Mouse (Mus musculus): Measurements from ENCODE around the gene Cdipt.

The Cdipt gene

DNA sequence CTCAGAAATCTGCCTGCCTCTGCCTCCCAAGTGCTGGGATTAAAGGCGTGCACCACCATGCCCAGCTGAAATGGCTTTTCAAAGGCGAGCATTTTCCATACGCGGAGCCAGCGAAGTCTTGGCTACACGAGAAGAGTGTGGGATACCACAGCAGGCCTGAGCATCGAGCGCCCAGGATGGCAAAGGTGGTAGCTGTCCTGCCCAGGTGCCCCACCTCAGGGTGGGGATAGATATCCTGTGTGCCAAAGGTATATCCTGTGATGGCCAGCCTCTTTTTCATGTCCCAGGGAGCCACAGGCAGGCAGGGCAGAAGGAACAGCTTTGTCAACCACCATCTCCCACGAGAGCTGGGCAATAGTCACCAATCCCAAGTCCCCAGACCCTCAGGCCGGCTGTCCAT lies 37.1 kb downstream of the Cdipt start:
- DNase-seq (ENCODE audit: low spot score in 2 of 2) = no peak

DNA sequence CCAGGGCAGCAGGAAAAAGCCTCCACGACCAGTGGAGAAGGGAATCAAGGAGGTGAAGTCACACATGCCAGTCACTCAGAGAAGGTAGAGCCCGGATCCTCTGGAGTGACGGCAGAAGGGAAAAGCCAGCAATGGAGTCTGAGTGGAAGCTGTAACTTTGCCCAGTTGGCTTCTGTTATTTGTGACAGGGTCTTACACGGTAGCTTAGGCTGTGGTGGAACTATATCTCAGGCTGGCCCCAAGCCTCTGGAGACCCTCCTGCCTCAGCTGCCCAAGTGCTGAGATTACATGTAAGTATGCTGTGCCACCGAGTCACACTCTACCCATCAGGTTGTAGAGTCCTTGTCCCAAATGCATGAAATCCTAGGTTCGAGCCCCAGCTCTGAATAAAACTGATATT lies 37.7 kb downstream of the Cdipt start:
- DNase-seq (ENCODE audit: low spot score in 2 of 2) = no peak

GRCm38 (mm10) chr7:127014320-127014719 lies 38.6 kb downstream of the Cdipt start, which contains the start of gene Mvp:
Gene Mvp (minus strand): TSS chr7:127014621.
- peak; percentile 85 to 87 for DNase-seq (ENCODE audit: low spot score in 2 of 2)

DNA sequence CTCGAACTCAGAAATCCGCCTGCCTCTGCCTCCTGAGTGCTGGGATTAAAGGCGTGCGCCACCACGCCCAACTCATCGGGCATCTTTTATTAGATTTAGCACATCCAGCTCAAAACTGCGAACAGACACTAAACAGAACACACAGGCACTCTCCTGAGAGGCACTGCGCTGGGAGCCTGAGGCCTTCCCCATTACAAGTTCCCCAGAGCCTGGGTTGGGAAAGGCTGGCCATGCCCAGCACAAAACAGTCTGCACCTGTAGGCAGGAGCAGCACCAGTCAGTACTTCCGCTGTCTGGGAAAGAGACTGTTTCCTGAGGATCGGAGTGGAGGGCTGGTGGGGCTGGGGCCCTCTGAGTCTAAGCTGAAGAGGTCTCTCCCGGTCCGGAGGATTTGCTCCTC lies 39.3 kb downstream of the Cdipt start:
- no peak for DNase-seq (ENCODE audit: low spot score in 2 of 2)

GRCm38 (mm10) chr7:127016081-127016480 lies 40.4 kb downstream of the Cdipt start:
- DNase-seq (ENCODE audit: low spot score in 2 of 2) = peak; percentile 45 to 61

GRCm38 (mm10) chr7:127016481-127016485 lies 40.6 kb downstream of the Cdipt start, which contains the start of gene Pagr1b:
Gene Pagr1b (minus strand): TSS chr7:127016484.
- DNase-seq (ENCODE audit: low spot score in 2 of 2) = no peak

GRCm38 (mm10) chr7:127016486-127016938 lies 40.8 kb downstream of the Cdipt start:
- no peak for DNase-seq (ENCODE audit: low spot score in 2 of 2)

DNA sequence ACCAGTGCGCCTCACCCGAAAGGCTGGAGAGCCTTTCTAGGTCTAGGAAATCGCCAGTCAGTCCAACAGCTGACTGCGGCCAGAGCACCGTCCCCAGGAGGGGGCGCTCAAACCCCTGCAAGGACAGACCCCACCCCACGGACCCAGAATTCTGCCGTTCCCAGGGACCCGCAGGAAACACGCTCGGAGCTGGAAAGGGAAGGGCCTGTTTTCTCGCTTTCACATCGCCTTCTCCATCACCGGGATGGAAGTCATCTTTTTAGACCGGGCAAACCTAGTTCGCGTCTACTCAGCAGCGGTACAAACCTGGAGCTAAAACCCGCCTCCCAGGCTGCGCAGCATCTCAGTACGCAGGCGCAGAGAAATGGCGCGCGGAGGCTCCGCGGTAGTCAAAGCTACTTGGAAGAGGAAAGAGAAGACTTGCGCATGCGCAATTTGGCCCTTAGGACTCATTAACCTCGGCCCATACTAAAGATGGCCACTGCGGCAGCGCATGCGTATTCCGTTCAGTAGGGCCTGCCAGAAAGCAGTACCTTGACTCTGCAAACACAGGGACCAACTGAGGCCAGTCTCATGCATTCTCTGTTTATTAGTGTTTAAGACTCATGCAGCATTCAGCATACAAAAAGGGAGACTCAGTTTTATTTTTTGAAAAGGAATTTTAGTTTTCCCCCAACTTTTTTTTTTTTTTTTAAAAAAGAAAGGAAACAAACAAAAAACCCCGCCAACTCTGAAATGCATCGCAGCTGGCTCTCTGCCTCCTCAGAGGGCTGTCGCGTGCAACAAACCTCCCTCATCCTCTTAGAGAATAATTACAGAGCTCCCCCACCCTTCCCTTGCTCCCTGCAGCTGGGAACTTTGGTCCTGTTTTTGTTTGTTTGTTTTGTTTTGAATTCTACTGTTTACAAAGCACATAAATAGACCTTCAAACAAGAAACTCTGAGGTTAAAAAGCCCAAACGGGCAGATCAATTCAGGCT lies 41.5 kb downstream of the Cdipt start, which contains the start of gene Pagr1a:
Gene Pagr1a (minus strand): TSS at position 382 of the 979 bp plus-strand sequence.
- DNase-seq (ENCODE audit: low spot score in 2 of 2) = peak; percentile 96 to 97

DNA sequence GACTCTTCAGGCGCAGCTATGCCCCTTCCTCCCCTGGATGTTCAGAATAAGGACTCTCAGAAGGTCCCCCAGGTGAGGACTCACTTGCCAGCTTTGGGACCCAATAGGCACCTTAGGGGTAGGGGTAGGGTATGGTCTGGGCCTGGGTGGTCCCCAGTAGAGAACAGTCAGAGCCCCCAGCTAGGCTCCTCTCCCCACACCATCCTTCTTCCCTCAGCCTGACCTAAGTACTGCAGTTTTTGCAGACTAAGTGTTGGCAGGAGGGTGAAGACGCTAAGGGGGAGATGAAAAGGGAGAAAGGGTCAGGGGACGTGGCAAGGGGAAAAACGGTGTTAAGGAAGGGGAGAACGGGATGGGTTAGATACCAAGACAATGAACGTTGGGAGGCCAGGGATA lies 42.2 kb downstream of the Cdipt start:
- peak in 1 of 2 experiments; percentile 6 for DNase-seq (ENCODE audit: low spot score in 2 of 2)

DNA sequence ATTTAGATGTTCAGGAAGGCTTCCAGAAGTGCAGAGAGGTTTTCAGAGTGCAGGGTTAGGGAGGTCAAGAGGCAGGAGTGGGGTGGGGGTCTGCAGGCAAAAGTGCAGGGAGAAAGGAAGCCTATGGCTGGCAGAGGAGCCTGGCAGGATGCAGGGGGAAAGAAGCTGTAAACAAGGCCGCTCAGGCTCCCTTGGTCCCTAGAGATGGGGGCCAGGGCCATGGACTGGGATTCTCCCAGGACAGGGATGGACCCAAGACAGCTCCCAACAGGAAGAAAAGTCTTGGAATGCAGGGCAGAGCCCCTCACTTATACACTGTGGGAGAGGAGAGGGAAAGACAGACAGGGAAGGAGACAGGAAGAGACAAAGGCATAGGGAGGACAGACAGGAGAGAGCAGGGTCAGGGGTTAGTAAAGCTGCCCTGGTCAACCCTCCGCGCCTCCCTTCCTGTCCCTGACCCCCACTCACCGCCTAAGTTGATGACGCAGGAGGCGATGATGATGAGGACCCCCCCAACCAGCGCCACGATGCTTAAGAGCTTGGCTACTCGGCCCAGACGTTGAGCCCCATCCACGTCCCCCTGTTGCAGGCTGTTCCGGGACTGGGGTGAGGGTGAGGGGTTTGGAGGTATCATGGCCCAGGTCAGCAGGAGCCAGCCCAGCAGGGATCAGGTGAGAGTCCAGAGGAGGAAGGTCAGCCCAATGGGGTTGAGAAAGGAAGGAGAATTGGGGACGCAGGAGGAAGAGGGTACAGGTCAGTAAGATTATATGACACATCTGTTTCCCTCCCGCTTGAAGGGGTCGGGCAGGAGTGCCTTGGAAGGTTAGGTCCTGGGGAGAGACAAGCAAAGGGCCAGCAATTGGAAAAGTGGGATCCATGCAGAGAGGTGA lies 42.9 kb downstream of the Cdipt start:
- no peak for DNase-seq (ENCODE audit: low spot score in 2 of 2)

- DNase-seq (ENCODE audit: low spot score in 2 of 2) = no peak
Observed at GRCm38 (mm10) chr7:127019306-127019960, 43.7 kb downstream of the Cdipt start.

GRCm38 (mm10) chr7:127020031-127020430 lies 44.3 kb downstream of the Cdipt start:
- DNase-seq (ENCODE audit: low spot score in 2 of 2) = no peak

GRCm38 (mm10) chr7:127020491-127020890 lies 44.8 kb downstream of the Cdipt start:
- peak in 1 of 2 experiments; percentile 12 for DNase-seq (ENCODE audit: low spot score in 2 of 2)

GRCm38 (mm10) chr7:127020901-127021562 lies 45.3 kb downstream of the Cdipt start, which contains the start of the genes Gm42742 and Prrt2:
Gene Gm42742 (minus strand): TSS chr7:127021097.
Gene Prrt2 (minus strand): TSS chr7:127021211.
- peak in 1 of 2 experiments; percentile 44 for DNase-seq (ENCODE audit: low spot score in 2 of 2)

GRCm38 (mm10) chr7:127021563-127022527 lies 46.1 kb downstream of the Cdipt start:
- no peak for DNase-seq (ENCODE audit: low spot score in 2 of 2)

DNA sequence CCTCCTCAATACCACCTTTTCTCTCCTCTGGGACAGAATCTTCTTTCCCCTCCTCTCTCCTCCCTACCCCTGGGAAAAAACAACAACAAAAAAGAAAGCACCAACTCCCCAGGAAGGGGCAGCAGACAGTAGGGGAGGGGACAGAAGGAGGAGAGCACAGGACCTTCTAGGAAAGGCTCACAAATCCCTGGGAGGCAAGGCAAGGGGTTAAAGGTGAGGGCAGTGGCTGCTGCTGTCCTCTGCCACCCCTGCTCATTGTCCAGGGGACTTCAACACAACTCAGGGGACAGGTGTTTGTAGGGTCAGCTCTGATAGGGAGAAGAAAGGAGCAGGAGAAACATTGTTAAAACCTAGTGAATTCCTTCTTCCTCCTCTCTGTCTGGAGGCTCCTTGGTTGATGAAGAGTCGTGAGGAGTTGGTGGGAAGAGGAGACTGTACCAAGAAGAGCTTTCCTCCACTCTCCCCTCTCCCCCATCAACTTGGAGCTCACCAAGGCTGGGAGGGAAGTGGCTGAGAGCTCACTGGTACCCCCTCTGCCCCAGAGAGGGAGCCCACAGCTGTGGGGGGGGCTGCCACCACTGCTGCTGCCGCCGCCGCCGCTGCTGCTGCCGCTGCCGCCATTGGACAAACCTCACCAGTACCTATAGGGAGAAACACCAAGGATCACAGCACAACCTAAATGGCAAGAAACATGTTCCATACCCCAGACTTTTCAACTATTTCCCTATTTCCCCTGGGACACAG lies 47.0 kb downstream of the Cdipt start:
- DNase-seq (ENCODE audit: low spot score in 2 of 2) = no peak

- peak in 1 of 2 experiments; percentile 15 for DNase-seq (ENCODE audit: low spot score in 2 of 2)
Observed at GRCm38 (mm10) chr7:127023272-127023691, 47.6 kb downstream of the Cdipt start.

DNA sequence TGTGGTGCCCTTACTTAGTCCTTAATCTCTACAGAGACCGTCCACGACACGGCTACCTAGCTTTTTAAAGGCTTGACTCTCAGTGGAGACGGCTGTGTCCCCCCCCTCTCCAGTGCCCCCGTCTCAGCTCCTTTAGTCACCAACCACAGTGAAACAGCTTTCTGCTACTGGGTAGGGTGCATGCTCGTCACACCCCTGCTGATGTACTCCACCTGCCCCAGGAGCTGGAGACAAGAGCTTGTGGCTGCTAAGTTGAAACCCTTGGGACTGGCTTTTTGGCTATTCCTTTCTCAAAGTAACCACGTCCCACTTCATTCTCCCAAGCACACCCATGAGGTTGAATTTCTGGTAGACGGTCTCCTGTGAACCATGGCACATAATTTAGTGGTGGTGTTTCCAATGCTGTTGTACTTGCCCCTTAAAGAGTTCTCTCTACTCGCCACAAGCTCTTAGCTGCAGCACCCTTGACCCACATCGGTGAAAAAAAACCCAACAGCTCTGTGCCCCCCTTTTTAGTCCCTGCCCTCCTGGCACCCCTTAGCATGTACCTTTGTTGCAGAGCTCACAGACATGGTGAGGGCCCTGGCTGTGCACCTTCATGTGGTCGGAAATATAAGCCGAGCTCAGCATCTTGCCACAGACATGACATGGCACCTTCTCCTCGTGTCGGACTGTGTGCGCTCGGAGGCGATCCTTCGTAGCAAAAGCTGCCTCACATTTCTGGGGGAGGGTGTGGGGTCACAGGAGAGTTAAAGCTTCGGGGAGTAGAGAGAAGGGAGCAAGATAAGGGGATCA lies 48.4 kb downstream of the Cdipt start:
- no peak for DNase-seq (ENCODE audit: low spot score in 2 of 2)

Measured in heart, adult 9 months (tissue).